Mouse (Mus musculus) neural tube, embryonic 14.5 days (tissue): Measurements from ENCODE around the gene Alg10b. TPM values are rescaled to one million over a fixed set of nuclear protein-coding genes. Genes with fewer than 3 reads are reported as not detected.
A peak's percentile ranks its signal among the peaks of the same experiment; 100 is the strongest.

Experiments used
- ATAC-seq: fragments of 200-750 bp; cut with Nextera tagmentation; 2 replicates; pipeline ENCODE4 v1.8.0; 2017; ENCODE audit warnings: low read depth, mild to moderate bottlenecking, moderate TSS enrichment, moderate library complexity
- H3K27ac ChIP-seq: fragments of 300-500 bp; sonication (generic); 2 replicates; pipeline ENCODE4 v1.5.1; 2014; ENCODE audit warnings: low read depth, mild to moderate bottlenecking, control low read depth, low read length, moderate library complexity, mixed read lengths
- H3K27me3 ChIP-seq: fragments of 300-500 bp; sonication (generic); 2 replicates; pipeline ENCODE4 v1.6.1; 2014; ENCODE audit warnings: low read length; ENCODE audit not compliant: control insufficient read depth, insufficient read depth
- H3K36me3 ChIP-seq: fragments of 300-500 bp; sonication (generic); 2 replicates; pipeline ENCODE4 v1.6.1; 2014; ENCODE audit warnings: low read length, mixed read lengths; ENCODE audit not compliant: control insufficient read depth, insufficient read depth
- H3K4me1 ChIP-seq: fragments of 300-500 bp; sonication (generic); 2 replicates; pipeline ENCODE4 v1.6.1; 2014; ENCODE audit warnings: low read length; ENCODE audit not compliant: control insufficient read depth, insufficient read depth
- H3K4me2 ChIP-seq: fragments of 300-500 bp; sonication (generic); 2 replicates; pipeline ENCODE4 v1.6.1; 2014; ENCODE audit warnings: mild to moderate bottlenecking, low read depth, low read length, control low read depth
- H3K4me3 ChIP-seq: fragments of 300-500 bp; sonication (generic); 2 replicates; pipeline ENCODE4 v1.5.1; 2014; ENCODE audit warnings: low read depth, low read length, control low read depth, mixed read lengths
- H3K9ac ChIP-seq: fragments of 300-500 bp; sonication (generic); replicated peaks from 2 replicates; pipeline ENCODE4 v1.6.1; 2014; ENCODE audit warnings: low read depth, mild to moderate bottlenecking, control low read depth, low read length, mixed read lengths
- H3K9me3 ChIP-seq: fragments of 300-500 bp; sonication (generic); 2 replicates; pipeline ENCODE4 v1.6.1; 2016; ENCODE audit warnings: low read length; ENCODE audit not compliant: control insufficient read depth
- WGBS: fragments of 180-500 bp; shearing (Covaris S2); extraction: QIAGEN DNeasy Blood & Tissue Kit; methylation state at CpG from one replicate; pipeline ENCODE4 v1.1.7; 2014; 5-methylcytosine and 5-hydroxymethylcytosine counted together
- microRNA-seq: library from miRNA; unstranded; fragments of <30 nt; microRNA quantifications from one replicate; pipeline ENCODE4, GENCODE M21; 2016
- polyA plus RNA-seq: library from polyadenylated mRNA; unstranded; fragments of >200 nt; fragmentation: Nextera tagmentation; extraction: Ambion mirVana; gene quantifications from 2 replicates; pipeline ENCODE4 v1.2.1, GENCODE M21; 2014

Alg10b gene
- polyA plus RNA-seq, 1 experiment from 2014 or later = 51.2 TPM

DNA sequence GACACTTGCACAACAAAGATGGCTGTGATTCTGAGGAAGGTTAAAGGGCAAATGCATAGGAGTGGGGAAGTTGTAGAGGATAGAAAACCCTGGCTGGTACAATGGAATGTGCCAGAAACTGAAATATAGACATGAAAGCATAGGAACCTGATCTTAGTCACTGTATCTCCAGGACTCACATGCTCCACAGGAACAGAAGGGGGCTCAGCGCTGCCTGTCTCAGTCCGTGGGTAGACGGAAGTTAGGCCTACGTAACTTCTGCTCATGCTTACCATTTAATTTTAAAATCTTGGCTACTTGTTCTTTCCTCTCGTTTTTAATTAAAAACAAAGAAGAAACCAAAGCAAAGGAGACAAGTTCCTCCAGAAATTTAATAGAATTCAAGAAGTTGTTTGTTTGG is 20.0 kb downstream of the Alg10b start:
- H3K27me3 ChIP-seq = no peaks in the 10 kb centered on the region
- no peak overlapping the region for H3K27ac ChIP-seq
- H3K4me2 ChIP-seq = no peak overlapping the region
- no peaks in the 10 kb centered on the region for H3K4me1 ChIP-seq
- no peaks in the 10 kb centered on the region for H3K36me3 ChIP-seq
- no peaks in the 10 kb centered on the region for H3K9me3 ChIP-seq
- ATAC-seq = no peak
- 91% methylated on average over 5 of the region's 5 CpGs for WGBS
- H3K9ac ChIP-seq = no peak overlapping the region
- no peak overlapping the region for H3K4me3 ChIP-seq

DNA sequence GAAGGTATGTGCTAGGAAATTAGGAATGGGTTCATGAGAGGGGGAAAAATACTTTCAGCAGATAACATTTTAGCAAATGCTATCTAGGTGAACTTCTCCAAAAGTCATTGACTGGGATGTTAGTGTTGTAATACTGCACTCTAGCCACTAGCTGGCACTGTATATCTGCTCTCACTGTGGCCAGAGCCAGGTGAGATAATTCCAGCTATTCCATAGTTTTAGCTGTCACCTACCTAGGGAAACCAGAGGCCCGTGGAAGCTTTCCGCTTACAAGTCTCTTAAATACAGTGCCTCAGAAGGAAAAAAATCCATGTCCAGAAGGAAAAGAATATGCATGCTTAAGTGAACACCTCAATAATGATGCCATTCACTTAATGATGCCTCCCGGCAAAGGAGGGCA is 25.6 kb downstream of the Alg10b start:
- peak; percentile 60; the same call in 1 of the 2 replicates for ATAC-seq
- H3K27ac ChIP-seq = no peak overlapping the region
- no peak overlapping the region for H3K4me2 ChIP-seq
- 40% methylated on average over 3 of the region's 3 CpGs for WGBS
- no peaks in the 10 kb centered on the region for H3K9me3 ChIP-seq
- H3K27me3 ChIP-seq = no peaks in the 10 kb centered on the region
- H3K36me3 ChIP-seq = no peaks in the 10 kb centered on the region
- no peak overlapping the region for H3K9ac ChIP-seq
- no peak overlapping the region for H3K4me3 ChIP-seq
- no peaks in the 10 kb centered on the region for H3K4me1 ChIP-seq

- H3K27me3 ChIP-seq = no peaks in the 10 kb centered on the region
- no peaks in the 10 kb centered on the region for H3K4me1 ChIP-seq
- 91% methylated on average over 7 of the region's 7 CpGs for WGBS
- no peak overlapping the region for H3K4me2 ChIP-seq
- H3K36me3 ChIP-seq = no peaks in the 10 kb centered on the region
- no peaks in the 10 kb centered on the region for H3K9me3 ChIP-seq
- no peak overlapping the region for H3K27ac ChIP-seq
- no peak overlapping the region for H3K9ac ChIP-seq
- no peak for ATAC-seq
- no peak overlapping the region for H3K4me3 ChIP-seq
Observed at GRCm38 (mm10) chr15:90282876-90283275, 58.8 kb downstream of the Alg10b start.

Small RNA genes within 50 kb of the gene (microRNA-seq; reads per million reads assigned to microRNA genes)
- not detected for gene Mir7648
